Mouse (Mus musculus) E14TG2a.4 (cell line): Measurements from ENCODE around the gene Ccne1.

Experiments used
- H3K27me3 ChIP-seq: 2 replicates; pipeline ENCODE4 v1.6.1; 2014; ENCODE audit warnings: low read length, control low read depth; ENCODE audit not compliant: insufficient read depth
- H3K36me3 ChIP-seq: 2 replicates; pipeline ENCODE4 v1.6.1; 2014; ENCODE audit warnings: low read length, control low read depth; ENCODE audit not compliant: insufficient read depth
- H3K4me1 ChIP-seq: replicated peaks from 2 replicates; pipeline ENCODE4 v1.6.1; 2014; ENCODE audit warnings: low read depth, low read length, control low read depth
- H3K4me3 ChIP-seq: replicated peaks from 2 replicates; pipeline ENCODE4 v1.5.1; 2014; ENCODE audit warnings: mild to moderate bottlenecking, low read length
- H3K9me3 ChIP-seq: 2 replicates; pipeline ENCODE4 v1.6.1; 2014; ENCODE audit warnings: low read length, control low read depth
- CTCF ChIP-seq: conservative IDR thresholded peaks from 2 replicates; pipeline ENCODE4 v1.5.1; 2014; ENCODE audit warnings: low read length
- NANOG ChIP-seq: IDR thresholded peaks from 2 replicates; pipeline ENCODE4 v1.6.1; 2014; ENCODE audit warnings: borderline replicate concordance, low read length, mixed read lengths
- POU5F1 ChIP-seq: IDR thresholded peaks from 2 replicates; pipeline ENCODE4 v1.6.1; 2014; ENCODE audit warnings: low read length, borderline replicate concordance

Ccne1 gene

GRCm38 (mm10) chr7:38070663-38071062, 36.7 kb downstream of the Ccne1 start:
- TF ChIP-seq NANOG (no peak), CTCF (no peak), POU5F1 (no peak)
- H3K4me3 ChIP-seq: no peak overlapping the region
- H3K9me3 ChIP-seq: no peaks in the 10 kb centered on the region
- no peaks in the 10 kb centered on the region for H3K36me3 ChIP-seq
- H3K27me3 ChIP-seq: peaks cover 4% of the 10 kb centered on the region; the same call in 1 of the 2 replicates
- H3K4me1 ChIP-seq: peaks cover 43% of the 10 kb centered on the region

- H3K4me1 ChIP-seq: peaks cover 54% of the 10 kb centered on the region
- H3K36me3 ChIP-seq: no peaks in the 10 kb centered on the region
- H3K9me3 ChIP-seq: no peaks in the 10 kb centered on the region
- TF ChIP-seq POU5F1 (no peak), CTCF (no peak), NANOG (no peak)
- peaks cover 4% of the 10 kb centered on the region; the same call in 1 of the 2 replicates for H3K27me3 ChIP-seq
- H3K4me3 ChIP-seq: peak overlapping the region; percentile 64
Measured at GRCm38 (mm10) chr7:38064431-38064830, 42.9 kb downstream of the Ccne1 start.

GRCm38 (mm10) chr7:38061060-38061970, 46.0 kb downstream of the Ccne1 start:
- Histone ChIP-seq H3K9me3 (no peaks in the 10 kb centered on the region), H3K4me3 (peak overlapping the region; percentile 76), H3K27me3 (peaks cover 20% of the 10 kb centered on the region), H3K36me3 (no peaks in the 10 kb centered on the region), H3K4me1 (peaks cover 37% of the 10 kb centered on the region)
- TF ChIP-seq POU5F1 (no peak), CTCF (peak; percentile 47), NANOG (no peak)

- peaks cover 34% of the 10 kb centered on the region for H3K4me1 ChIP-seq
- TF ChIP-seq NANOG: no peak
- no peak for TF ChIP-seq CTCF
- TF ChIP-seq POU5F1: no peak
- no peaks in the 10 kb centered on the region for H3K9me3 ChIP-seq
- H3K36me3 ChIP-seq: no peaks in the 10 kb centered on the region
- H3K4me3 ChIP-seq: no peak overlapping the region
- H3K27me3 ChIP-seq: peaks cover 20% of the 10 kb centered on the region
Measured at GRCm38 (mm10) chr7:38059636-38060330, 47.6 kb downstream of the Ccne1 start.

GRCm38 (mm10) chr7:38059096-38059495, 48.2 kb downstream of the Ccne1 start:
- no peaks in the 10 kb centered on the region for H3K36me3 ChIP-seq
- H3K9me3 ChIP-seq: no peaks in the 10 kb centered on the region
- H3K4me1 ChIP-seq: peaks cover 34% of the 10 kb centered on the region
- no peak overlapping the region for H3K4me3 ChIP-seq
- no peak for TF ChIP-seq NANOG
- TF ChIP-seq POU5F1: no peak
- TF ChIP-seq CTCF: no peak
- peaks cover 20% of the 10 kb centered on the region for H3K27me3 ChIP-seq

GRCm38 (mm10) chr7:38055996-38056395, 51.3 kb downstream of the Ccne1 start:
- Histone ChIP-seq H3K9me3 (no peaks in the 10 kb centered on the region), H3K4me1 (peaks cover 20% of the 10 kb centered on the region), H3K27me3 (peaks cover 20% of the 10 kb centered on the region), H3K36me3 (no peaks in the 10 kb centered on the region), H3K4me3 (no peak overlapping the region)
- no peak for TF ChIP-seq POU5F1
- no peak for TF ChIP-seq NANOG
- no peak for TF ChIP-seq CTCF

GRCm38 (mm10) chr7:38054246-38054645, 53.1 kb downstream of the Ccne1 start:
- Histone ChIP-seq H3K4me1 (peaks cover 18% of the 10 kb centered on the region), H3K27me3 (peaks cover 17% of the 10 kb centered on the region), H3K4me3 (no peak overlapping the region), H3K9me3 (no peaks in the 10 kb centered on the region), H3K36me3 (no peaks in the 10 kb centered on the region)
- TF ChIP-seq POU5F1 (no peak), CTCF (no peak), NANOG (no peak)
